Mouse (Mus musculus): ENCODE measurements around the gene Kcnq1. TPM values are rescaled to one million over a fixed set of nuclear protein-coding genes. Genes with fewer than 3 reads are reported as not detected.
A peak's percentile ranks its signal among the peaks of the same experiment; 100 is the strongest.

Gene Kcnq1
- polyA plus RNA-seq, 1 experiment from 2014 or later: 2.1 TPM

DNA sequence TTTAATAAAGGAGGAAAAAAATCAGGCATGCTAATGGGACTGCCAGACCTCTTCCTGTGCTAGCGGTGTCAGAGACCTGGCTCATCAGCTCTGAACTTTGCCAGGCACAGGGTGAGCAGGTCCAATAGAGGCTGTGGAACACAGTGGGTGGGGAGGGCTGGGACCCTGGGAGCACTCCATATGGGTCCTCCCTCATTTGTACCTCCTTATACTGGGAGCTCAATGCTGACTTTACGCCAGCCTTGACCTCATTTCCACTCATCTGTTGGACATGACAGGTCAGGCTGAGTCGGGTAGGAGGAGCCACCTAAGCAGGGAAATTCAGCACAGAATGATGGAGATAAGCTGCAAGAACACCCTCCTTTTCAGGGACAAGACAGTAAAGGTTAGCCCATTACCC lies 38.3 kb upstream of the Kcnq1 start:
- 81% methylated on average over 3 of the region's 3 CpGs for WGBS
- H3K27me3 ChIP-seq (replicated peaks; ENCODE audit: control insufficient read depth, insufficient read depth, low read length): no peaks in the 10 kb centered on the region
- H3K9me3 ChIP-seq (replicated peaks; ENCODE audit: control insufficient read depth, low read length): no peaks in the 10 kb centered on the region
- no peak for ATAC-seq
- peaks cover 15% of the 10 kb centered on the region for H3K4me1 ChIP-seq (ENCODE audit: control insufficient read depth, insufficient read depth, low read length)
- peaks cover 53% of the 10 kb centered on the region for H3K36me3 ChIP-seq (ENCODE audit: control insufficient read depth, insufficient read depth, low read length)
- no peak for DNase-seq (ENCODE audit: low spot score)
- peak overlapping the region; percentile 66; the same call in 1 of the 2 replicates for H3K9ac ChIP-seq (ENCODE audit: low read length)
- peak overlapping the region; percentile 97 for H3K27ac ChIP-seq (ENCODE audit: low read depth, low read length)
- H3K4me3 ChIP-seq (ENCODE audit: low read depth, low read length): peak overlapping the region; percentile 80; the same call in 1 of the 2 replicates
- H3K4me2 ChIP-seq (ENCODE audit: low read length): peak overlapping the region; percentile 68

DNA sequence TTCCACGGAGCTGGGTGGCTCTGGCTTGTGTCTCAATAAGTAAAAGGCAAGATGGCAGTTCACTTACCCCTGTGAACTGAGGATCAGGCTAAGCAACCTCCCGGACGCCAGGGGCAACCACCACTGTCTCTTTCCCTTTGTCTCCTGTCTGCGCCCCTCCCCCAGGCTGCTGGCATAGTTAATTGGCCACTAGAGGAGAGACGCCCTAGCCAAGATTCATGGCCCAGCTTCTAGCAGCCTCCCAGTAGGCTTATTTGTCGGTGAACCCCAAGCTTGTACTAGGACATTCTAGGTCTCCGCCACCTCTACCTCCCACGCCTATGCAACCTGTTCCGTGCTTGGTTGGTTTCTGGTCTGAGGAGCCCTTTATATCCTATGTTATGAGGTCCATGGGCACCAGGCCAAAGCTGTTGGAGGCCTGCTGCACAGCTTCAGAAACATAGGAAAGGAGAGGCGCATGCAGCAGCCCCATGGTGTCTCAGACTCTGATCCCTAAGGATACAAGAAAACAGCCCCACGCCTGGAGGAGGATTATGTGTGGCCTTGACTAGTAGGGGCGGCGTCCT lies 37.8 kb upstream of the Kcnq1 start:
- no peak for DNase-seq (ENCODE audit: low spot score)
- 46% methylated on average over 12 of the region's 13 CpGs for WGBS
- H3K4me1 ChIP-seq (ENCODE audit: control insufficient read depth, insufficient read depth, low read length): peaks cover 15% of the 10 kb centered on the region
- H3K4me2 ChIP-seq (ENCODE audit: low read length): peak overlapping the region; percentile 68
- H3K9me3 ChIP-seq (replicated peaks; ENCODE audit: control insufficient read depth, low read length): no peaks in the 10 kb centered on the region
- H3K9ac ChIP-seq (ENCODE audit: low read length): peak overlapping the region; percentile 66
- H3K4me3 ChIP-seq (ENCODE audit: low read depth, low read length): peak overlapping the region; percentile 80
- peaks cover 48% of the 10 kb centered on the region for H3K36me3 ChIP-seq (ENCODE audit: control insufficient read depth, insufficient read depth, low read length)
- H3K27ac ChIP-seq (ENCODE audit: low read depth, low read length): peak overlapping the region; percentile 97
- no peak for ATAC-seq
- no peaks in the 10 kb centered on the region for H3K27me3 ChIP-seq (replicated peaks; ENCODE audit: control insufficient read depth, insufficient read depth, low read length)

DNA sequence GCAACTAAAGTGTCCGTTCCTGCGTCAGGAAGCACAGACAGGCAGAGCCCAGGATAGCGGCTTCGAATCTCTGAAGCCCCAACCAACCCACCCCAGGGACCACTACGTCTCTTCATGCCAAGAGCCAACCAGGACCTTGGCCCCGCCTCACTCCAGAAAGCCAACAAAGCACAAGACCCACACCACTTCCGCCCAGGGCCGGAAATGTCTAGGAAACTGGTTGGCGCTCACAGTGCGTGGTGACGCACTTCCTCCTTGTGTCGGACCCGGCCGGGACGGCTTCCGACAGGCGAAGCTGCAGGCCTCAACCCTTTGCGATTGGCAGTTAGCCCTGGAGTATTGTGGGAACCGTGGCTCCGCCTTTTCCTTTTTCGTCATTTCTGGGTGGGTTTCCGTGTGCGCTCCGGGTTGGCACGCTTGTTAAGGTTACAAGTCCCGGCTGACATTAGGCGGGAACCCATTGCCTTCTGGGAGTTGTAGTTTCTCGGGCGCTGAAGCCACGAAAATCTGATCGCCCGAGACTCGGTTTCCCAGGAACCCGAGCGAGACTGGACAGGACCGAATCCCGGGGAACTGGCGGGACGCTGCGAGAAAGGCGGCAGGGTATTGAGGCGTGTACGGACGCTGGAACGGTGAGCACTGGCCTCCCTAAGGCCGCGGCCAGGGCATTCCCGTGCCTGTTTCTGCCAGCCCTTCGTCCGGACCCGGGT lies 37.1 kb upstream of the Kcnq1 start, which contains the start of gene Tssc4:
Gene Tssc4 (plus strand): TSS at position 368 of the 710 bp plus-strand sequence.
- Histone ChIP-seq H3K36me3 (ENCODE audit: control insufficient read depth, insufficient read depth, low read length) (peaks cover 41% of the 10 kb centered on the region), H3K9me3 (replicated peaks; ENCODE audit: control insufficient read depth, low read length) (no peaks in the 10 kb centered on the region), H3K4me1 (ENCODE audit: control insufficient read depth, insufficient read depth, low read length) (peaks cover 15% of the 10 kb centered on the region), H3K9ac (ENCODE audit: low read length) (peak within 1 kb of the TSS; percentile 91), H3K27ac (ENCODE audit: low read depth, low read length) (peak within 1 kb of the TSS; percentile 97), H3K4me2 (ENCODE audit: low read length) (peak within 1 kb of the TSS; percentile 96), H3K4me3 (ENCODE audit: low read depth, low read length) (peak within 1 kb of the TSS; percentile 80), H3K27me3 (replicated peaks; ENCODE audit: control insufficient read depth, insufficient read depth, low read length) (no peaks in the 10 kb centered on the region)
- DNase-seq (ENCODE audit: low spot score): peak; percentile 100
- under 1% methylated on average over 50 of the region's 51 CpGs for WGBS
- peak; percentile 98 for ATAC-seq

DNA sequence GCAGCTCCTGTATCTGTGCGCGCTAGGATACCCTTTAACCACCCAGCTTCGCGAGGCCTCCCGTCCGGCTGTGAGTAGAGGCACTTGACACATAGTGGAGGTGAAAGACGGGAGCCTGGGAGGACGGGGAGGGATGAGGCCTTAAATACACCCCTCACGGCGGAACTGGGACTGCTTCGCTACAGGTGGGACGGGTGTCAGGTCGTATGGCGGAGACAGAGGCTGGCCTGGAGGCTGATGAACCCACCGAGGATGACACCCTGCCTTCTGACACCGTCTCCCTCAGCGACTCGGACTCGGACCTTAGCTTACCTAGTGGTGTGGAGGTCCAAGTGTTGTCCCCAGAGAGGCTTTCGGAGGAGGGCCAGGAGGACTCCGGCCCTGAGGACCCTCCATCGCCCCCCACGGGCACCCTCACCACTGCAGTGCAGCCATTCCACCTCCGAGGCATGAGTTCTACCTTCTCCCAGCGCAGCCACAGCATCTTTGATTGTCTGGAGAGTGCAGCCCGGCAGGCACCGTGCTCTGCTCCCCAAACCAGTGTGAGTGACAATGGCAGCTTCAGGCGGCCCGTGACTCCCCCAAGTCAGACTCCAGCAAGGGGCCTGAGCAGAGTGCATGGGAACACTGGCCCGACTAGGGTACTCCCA lies 36.3 kb upstream of the Kcnq1 start:
- WGBS: 11% methylated on average over 30 of the region's 30 CpGs
- peak overlapping the region; percentile 91 for H3K9ac ChIP-seq (ENCODE audit: low read length)
- peak overlapping the region; percentile 80 for H3K4me3 ChIP-seq (ENCODE audit: low read depth, low read length)
- H3K4me1 ChIP-seq (ENCODE audit: control insufficient read depth, insufficient read depth, low read length): peaks cover 15% of the 10 kb centered on the region
- no peaks in the 10 kb centered on the region for H3K9me3 ChIP-seq (replicated peaks; ENCODE audit: control insufficient read depth, low read length)
- DNase-seq (ENCODE audit: low spot score) (no peak), ATAC-seq (no peak)
- H3K36me3 ChIP-seq (ENCODE audit: control insufficient read depth, insufficient read depth, low read length): peaks cover 33% of the 10 kb centered on the region
- peak overlapping the region; percentile 96 for H3K4me2 ChIP-seq (ENCODE audit: low read length)
- H3K27me3 ChIP-seq (replicated peaks; ENCODE audit: control insufficient read depth, insufficient read depth, low read length): no peaks in the 10 kb centered on the region
- peak overlapping the region; percentile 97; the same call in 1 of the 2 replicates for H3K27ac ChIP-seq (ENCODE audit: low read depth, low read length)

DNA sequence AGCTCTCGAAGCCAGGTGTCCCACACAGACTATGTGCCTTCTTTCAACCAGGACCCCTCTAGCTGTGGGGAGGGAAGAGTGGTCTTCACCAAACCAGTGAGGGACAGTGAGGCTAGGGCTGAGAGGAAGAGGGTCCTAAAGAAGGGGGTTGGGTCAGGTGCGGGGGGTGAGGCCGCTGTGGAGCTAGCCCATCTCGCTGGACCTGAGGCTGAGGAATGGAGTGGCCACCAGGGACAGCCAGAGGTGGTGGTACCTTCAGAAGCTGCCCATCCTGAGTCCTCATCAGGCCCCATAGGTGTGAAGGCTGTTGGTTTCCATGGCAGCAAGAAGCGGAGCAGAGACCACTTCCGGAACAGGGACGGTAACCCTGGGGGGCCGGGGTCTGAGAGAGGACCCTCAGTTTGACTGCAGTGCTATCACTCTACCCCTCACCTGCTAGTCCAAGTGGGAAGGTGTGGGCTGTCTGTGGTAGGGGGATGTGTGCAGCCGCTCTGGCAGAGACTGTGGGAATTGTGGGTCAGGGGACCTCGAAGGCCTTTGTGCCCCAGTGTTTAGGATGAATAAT lies 35.6 kb upstream of the Kcnq1 start:
- peak overlapping the region; percentile 91 for H3K9ac ChIP-seq (ENCODE audit: low read length)
- H3K4me1 ChIP-seq (ENCODE audit: control insufficient read depth, insufficient read depth, low read length): peaks cover 15% of the 10 kb centered on the region
- peaks cover 26% of the 10 kb centered on the region for H3K36me3 ChIP-seq (ENCODE audit: control insufficient read depth, insufficient read depth, low read length)
- peak overlapping the region; percentile 80 for H3K4me3 ChIP-seq (ENCODE audit: low read depth, low read length)
- H3K27ac ChIP-seq (ENCODE audit: low read depth, low read length): no peak overlapping the region
- H3K9me3 ChIP-seq (replicated peaks; ENCODE audit: control insufficient read depth, low read length): no peaks in the 10 kb centered on the region
- peak overlapping the region; percentile 96 for H3K4me2 ChIP-seq (ENCODE audit: low read length)
- WGBS: 89% methylated on average over 10 of the region's 10 CpGs
- H3K27me3 ChIP-seq (replicated peaks; ENCODE audit: control insufficient read depth, insufficient read depth, low read length): no peaks in the 10 kb centered on the region
- ATAC-seq: no peak
- no peak for DNase-seq (ENCODE audit: low spot score)

DNA sequence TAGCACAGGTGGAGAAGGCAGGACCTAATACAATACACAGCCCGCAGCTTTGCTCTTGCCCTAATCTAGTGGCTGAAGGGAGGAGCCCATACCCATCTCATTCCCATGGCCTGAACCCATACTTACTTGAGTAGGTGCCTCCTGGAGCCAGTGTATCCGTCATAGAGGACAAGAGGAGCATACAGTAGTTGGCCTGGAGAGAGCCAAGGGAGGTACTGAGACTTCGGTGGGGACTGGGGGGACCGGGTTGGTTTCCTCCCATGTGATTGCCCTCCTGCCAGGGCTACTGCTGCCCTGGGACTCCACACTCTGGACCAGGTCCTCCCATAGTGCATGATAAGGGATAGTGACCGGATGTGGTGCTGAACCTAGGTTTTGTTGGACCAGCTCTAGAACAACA lies 33.6 kb upstream of the Kcnq1 start:
- 83% methylated on average over 5 of the region's 5 CpGs for WGBS
- Histone ChIP-seq H3K9me3 (replicated peaks; ENCODE audit: control insufficient read depth, low read length) (no peaks in the 10 kb centered on the region), H3K9ac (ENCODE audit: low read length) (no peak overlapping the region), H3K36me3 (ENCODE audit: control insufficient read depth, insufficient read depth, low read length) (peaks cover 6% of the 10 kb centered on the region; the same call in 1 of the 2 replicates), H3K27ac (ENCODE audit: low read depth, low read length) (no peak overlapping the region), H3K4me2 (ENCODE audit: low read length) (no peak overlapping the region), H3K27me3 (replicated peaks; ENCODE audit: control insufficient read depth, insufficient read depth, low read length) (no peaks in the 10 kb centered on the region), H3K4me1 (ENCODE audit: control insufficient read depth, insufficient read depth, low read length) (peaks cover 15% of the 10 kb centered on the region), H3K4me3 (ENCODE audit: low read depth, low read length) (no peak overlapping the region)
- ATAC-seq (no peak), DNase-seq (ENCODE audit: low spot score) (no peak)

DNA sequence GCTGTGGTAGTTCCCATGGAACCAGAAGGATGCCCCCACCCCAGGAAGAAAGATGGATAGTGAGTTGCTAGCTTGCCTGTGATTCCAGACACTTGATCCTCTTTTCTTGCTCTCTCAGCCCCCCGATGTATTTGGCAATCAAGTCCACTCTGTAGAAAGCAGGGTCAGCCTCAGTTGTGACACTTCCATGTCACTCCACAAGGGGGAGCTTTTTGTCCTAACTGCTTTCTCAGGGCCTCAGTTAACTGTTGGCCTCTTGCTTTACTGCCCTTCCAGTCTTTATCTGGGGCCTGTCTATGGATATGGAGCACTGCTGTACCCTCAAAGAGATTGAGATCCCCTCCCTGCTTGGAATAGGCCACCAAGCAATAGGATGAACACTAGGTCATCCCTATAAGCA lies 33.1 kb upstream of the Kcnq1 start:
- Histone ChIP-seq H3K9ac (ENCODE audit: low read length) (no peak overlapping the region), H3K9me3 (replicated peaks; ENCODE audit: control insufficient read depth, low read length) (no peaks in the 10 kb centered on the region), H3K36me3 (ENCODE audit: control insufficient read depth, insufficient read depth, low read length) (0 out of 2 replicates have a peak, but pooled peaks cover 4% of the 10 kb centered on the region), H3K4me2 (ENCODE audit: low read length) (no peak overlapping the region), H3K4me1 (ENCODE audit: control insufficient read depth, insufficient read depth, low read length) (peaks cover 14% of the 10 kb centered on the region), H3K27ac (ENCODE audit: low read depth, low read length) (no peak overlapping the region), H3K27me3 (replicated peaks; ENCODE audit: control insufficient read depth, insufficient read depth, low read length) (no peaks in the 10 kb centered on the region), H3K4me3 (ENCODE audit: low read depth, low read length) (no peak overlapping the region)
- DNase-seq (ENCODE audit: low spot score) (no peak), ATAC-seq (no peak)
- WGBS: 64% methylated on average over 1 of the region's 1 CpGs

DNA sequence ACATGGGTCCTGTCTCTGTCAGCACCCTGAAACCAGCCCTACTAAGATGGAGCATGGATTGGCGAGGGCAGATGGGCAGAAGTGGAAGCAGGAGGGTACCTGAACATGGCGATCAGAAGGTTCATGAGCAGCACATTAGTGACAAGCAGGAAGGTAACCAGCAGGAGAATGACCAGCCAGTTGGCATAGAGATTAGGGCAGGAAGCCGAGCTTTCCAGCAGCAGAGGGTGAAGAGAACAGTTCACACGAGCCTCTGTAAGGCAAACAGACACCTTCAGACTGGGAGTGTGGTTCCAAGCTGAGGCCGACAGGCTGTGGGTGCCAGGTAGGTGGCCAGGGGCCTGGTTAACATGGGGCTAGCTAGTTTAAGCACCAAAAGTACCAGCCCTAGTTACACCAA lies 30.8 kb upstream of the Kcnq1 start:
- Histone ChIP-seq H3K4me3 (ENCODE audit: low read depth, low read length) (no peak overlapping the region), H3K4me2 (ENCODE audit: low read length) (no peak overlapping the region), H3K9me3 (replicated peaks; ENCODE audit: control insufficient read depth, low read length) (no peaks in the 10 kb centered on the region), H3K27me3 (replicated peaks; ENCODE audit: control insufficient read depth, insufficient read depth, low read length) (no peaks in the 10 kb centered on the region), H3K36me3 (ENCODE audit: control insufficient read depth, insufficient read depth, low read length) (0 out of 2 replicates have a peak, but pooled peaks cover 4% of the 10 kb centered on the region), H3K9ac (ENCODE audit: low read length) (no peak overlapping the region), H3K27ac (ENCODE audit: low read depth, low read length) (no peak overlapping the region), H3K4me1 (ENCODE audit: control insufficient read depth, insufficient read depth, low read length) (peaks cover 4% of the 10 kb centered on the region)
- no peak for DNase-seq (ENCODE audit: low spot score)
- WGBS: 81% methylated on average over 5 of the region's 5 CpGs
- no peak for ATAC-seq

All from forebrain, embryonic 14.5 days (tissue).